Mouse (Mus musculus) intestine, embryonic 15.5 days (tissue): ENCODE measurements around the gene Ramp1. TPM values are rescaled to one million over a fixed set of nuclear protein-coding genes. Genes with fewer than 3 reads are reported as not detected.

Source experiments
- ATAC-seq: fragments of 200-750 bp; cut with Nextera tagmentation; 2 replicates; pipeline ENCODE4 v1.8.0; 2017; ENCODE audit warnings: moderate TSS enrichment, moderate library complexity
- H3K27ac ChIP-seq: fragments of 300-500 bp; sonication (generic); 2 replicates; pipeline ENCODE4 v1.5.1; 2015; ENCODE audit warnings: mild to moderate bottlenecking, inconsistent platforms
- H3K27me3 ChIP-seq: fragments of 300-500 bp; sonication (generic); replicated peaks from 2 replicates; pipeline ENCODE4 v1.6.1; 2015; ENCODE audit warnings: inconsistent platforms
- H3K36me3 ChIP-seq: fragments of 300-500 bp; sonication (generic); 2 replicates; pipeline ENCODE4 v1.6.1; 2015; ENCODE audit warnings: inconsistent platforms
- H3K4me1 ChIP-seq: fragments of 300-500 bp; sonication (generic); replicated peaks from 2 replicates; pipeline ENCODE4 v1.6.1; 2015; ENCODE audit warnings: inconsistent platforms
- H3K4me2 ChIP-seq: fragments of 300-500 bp; sonication (generic); replicated peaks from 2 replicates; pipeline ENCODE4 v1.6.1; 2015; ENCODE audit warnings: mild to moderate bottlenecking, inconsistent platforms
- H3K4me3 ChIP-seq: fragments of 300-500 bp; sonication (generic); replicated peaks from 2 replicates; pipeline ENCODE4 v1.5.1; 2015; ENCODE audit warnings: inconsistent platforms
- H3K9ac ChIP-seq: fragments of 300-500 bp; sonication (generic); 2 replicates; pipeline ENCODE4 v1.6.1; 2015; ENCODE audit warnings: inconsistent platforms
- H3K9me3 ChIP-seq: fragments of 300-500 bp; sonication (generic); 2 replicates; pipeline ENCODE4 v1.6.1; 2016; ENCODE audit warnings: inconsistent platforms
- WGBS: fragments of 180-500 bp; shearing (Covaris S2); methylation state at CpG from one replicate; pipeline ENCODE4 v1.1.7; 2015; 5-methylcytosine and 5-hydroxymethylcytosine counted together
- polyA plus RNA-seq: library from polyadenylated mRNA; unstranded; fragments of >200 nt; fragmentation: Nextera tagmentation; extraction: Ambion mirVana; gene quantifications from 2 replicates; pipeline ENCODE4 v1.2.1, GENCODE M21; 2015

Ramp1 gene
- polyA plus RNA-seq, 1 experiment from 2014 or later: 7.9 TPM

- no peak for ATAC-seq
- no peaks in the 10 kb centered on the region for H3K36me3 ChIP-seq
- no peaks in the 10 kb centered on the region for H3K9me3 ChIP-seq
- no peak overlapping the region for H3K27ac ChIP-seq
- 77% methylated on average over 3 of the region's 3 CpGs for WGBS
- no peak overlapping the region for H3K4me2 ChIP-seq
- H3K4me1 ChIP-seq: no peaks in the 10 kb centered on the region
- H3K9ac ChIP-seq: no peak overlapping the region
- no peaks in the 10 kb centered on the region for H3K27me3 ChIP-seq
- H3K4me3 ChIP-seq: no peak overlapping the region
Observed at GRCm38 (mm10) chr1:91220322-91220672, 40.7 kb downstream of the Ramp1 start.

- no peak overlapping the region for H3K4me2 ChIP-seq
- H3K27ac ChIP-seq: no peak overlapping the region
- ATAC-seq: no peak
- H3K36me3 ChIP-seq: no peaks in the 10 kb centered on the region
- no peak overlapping the region for H3K4me3 ChIP-seq
- H3K9me3 ChIP-seq: no peaks in the 10 kb centered on the region
- H3K9ac ChIP-seq: no peak overlapping the region
- no peaks in the 10 kb centered on the region for H3K27me3 ChIP-seq
- WGBS: 82% methylated on average over 4 of the region's 4 CpGs
- peaks cover 3% of the 10 kb centered on the region; the same call in 1 of the 2 replicates for H3K4me1 ChIP-seq
Observed at GRCm38 (mm10) chr1:91226562-91226961, 46.9 kb downstream of the Ramp1 start.

- ATAC-seq: no peak
- no peaks in the 10 kb centered on the region for H3K36me3 ChIP-seq
- 34% methylated on average over 15 of the region's 15 CpGs for WGBS
Observed at GRCm38 (mm10) chr1:91227381-91228054, 47.9 kb downstream of the Ramp1 start.

GRCm38 (mm10) chr1:91231142-91231541, 51.5 kb downstream of the Ramp1 start:
- no peak for ATAC-seq
- 55% methylated on average over 6 of the region's 6 CpGs for WGBS

More at GRCm38 (mm10) chr1:91227381-91228054, 47.9 kb downstream of the Ramp1 start:
- Histone ChIP-seq H3K4me1 (peaks cover 5% of the 10 kb centered on the region; the same call in 1 of the 2 replicates), H3K4me2 (no peak overlapping the region), H3K9me3 (no peaks in the 10 kb centered on the region), H3K27ac (0 out of 2 replicates have a peak overlapping the region, but pooled peaks have one; percentile 17), H3K27me3 (no peaks in the 10 kb centered on the region), H3K4me3 (no peak overlapping the region), H3K9ac (no peak overlapping the region)

GRCm38 (mm10) chr1:91231896-91232295, 52.3 kb downstream of the Ramp1 start:
- no peak overlapping the region for H3K4me3 ChIP-seq
- no peak overlapping the region for H3K4me2 ChIP-seq
- peaks cover 5% of the 10 kb centered on the region; the same call in 1 of the 2 replicates for H3K4me1 ChIP-seq
- 31% methylated on average over 5 of the region's 5 CpGs for WGBS
- H3K36me3 ChIP-seq: no peaks in the 10 kb centered on the region
- H3K27me3 ChIP-seq: no peaks in the 10 kb centered on the region
- H3K9ac ChIP-seq: no peak overlapping the region
- no peak for ATAC-seq
- H3K27ac ChIP-seq: no peak overlapping the region
- H3K9me3 ChIP-seq: no peaks in the 10 kb centered on the region

More at GRCm38 (mm10) chr1:91231142-91231541, 51.5 kb downstream of the Ramp1 start:
- Histone ChIP-seq H3K4me1 (peaks cover 5% of the 10 kb centered on the region; the same call in 1 of the 2 replicates), H3K27ac (no peak overlapping the region), H3K36me3 (no peaks in the 10 kb centered on the region), H3K27me3 (no peaks in the 10 kb centered on the region), H3K4me2 (no peak overlapping the region), H3K9me3 (no peaks in the 10 kb centered on the region), H3K9ac (no peak overlapping the region), H3K4me3 (no peak overlapping the region)

- no peak for ATAC-seq
- H3K4me2 ChIP-seq: no peak overlapping the region
- no peak overlapping the region for H3K4me3 ChIP-seq
- H3K27ac ChIP-seq: no peak overlapping the region
- 57% methylated on average over 5 of the region's 5 CpGs for WGBS
- H3K9me3 ChIP-seq: no peaks in the 10 kb centered on the region
- no peaks in the 10 kb centered on the region for H3K36me3 ChIP-seq
- 0 out of 2 replicates have a peak, but pooled peaks cover 3% of the 10 kb centered on the region for H3K4me1 ChIP-seq
- no peaks in the 10 kb centered on the region for H3K27me3 ChIP-seq
- H3K9ac ChIP-seq: no peak overlapping the region
Observed at GRCm38 (mm10) chr1:91235395-91235794, 55.8 kb downstream of the Ramp1 start.

- no peaks in the 10 kb centered on the region for H3K4me1 ChIP-seq
- ATAC-seq: no peak
- no peak overlapping the region for H3K4me3 ChIP-seq
- H3K36me3 ChIP-seq: no peaks in the 10 kb centered on the region
- H3K9me3 ChIP-seq: no peaks in the 10 kb centered on the region
- H3K4me2 ChIP-seq: no peak overlapping the region
- no peak overlapping the region for H3K27ac ChIP-seq
- H3K9ac ChIP-seq: no peak overlapping the region
- no peaks in the 10 kb centered on the region for H3K27me3 ChIP-seq
- WGBS: 82% methylated on average over 6 of the region's 6 CpGs
Observed at GRCm38 (mm10) chr1:91237676-91238075, 58.1 kb downstream of the Ramp1 start.

- Histone ChIP-seq H3K4me3 (no peak overlapping the region), H3K4me2 (no peak overlapping the region), H3K9me3 (no peaks in the 10 kb centered on the region), H3K27me3 (no peaks in the 10 kb centered on the region), H3K4me1 (no peaks in the 10 kb centered on the region), H3K36me3 (no peaks in the 10 kb centered on the region), H3K9ac (no peak overlapping the region), H3K27ac (no peak overlapping the region)
- 18% methylated on average over 5 of the region's 5 CpGs for WGBS
- no peak for ATAC-seq
Observed at GRCm38 (mm10) chr1:91239112-91239511, 59.5 kb downstream of the Ramp1 start.

- no peak overlapping the region for H3K4me2 ChIP-seq
- no peak for ATAC-seq
- H3K27ac ChIP-seq: no peak overlapping the region
- H3K4me3 ChIP-seq: no peak overlapping the region
- H3K9me3 ChIP-seq: no peaks in the 10 kb centered on the region
- H3K4me1 ChIP-seq: no peaks in the 10 kb centered on the region
- 61% methylated on average over 1 of the region's 1 CpGs for WGBS
- no peaks in the 10 kb centered on the region for H3K27me3 ChIP-seq
- H3K36me3 ChIP-seq: no peaks in the 10 kb centered on the region
- H3K9ac ChIP-seq: no peak overlapping the region
Observed at GRCm38 (mm10) chr1:91239800-91240199, 60.2 kb downstream of the Ramp1 start.

- no peaks in the 10 kb centered on the region for H3K36me3 ChIP-seq
- H3K4me3 ChIP-seq: no peak overlapping the region
- H3K4me1 ChIP-seq: no peaks in the 10 kb centered on the region
- H3K27me3 ChIP-seq: no peaks in the 10 kb centered on the region
- ATAC-seq: peak; percentile 70
- no peak overlapping the region for H3K27ac ChIP-seq
- H3K9me3 ChIP-seq: no peaks in the 10 kb centered on the region
- 88% methylated on average over 1 of the region's 1 CpGs for WGBS
- H3K9ac ChIP-seq: no peak overlapping the region
- H3K4me2 ChIP-seq: no peak overlapping the region
Observed at GRCm38 (mm10) chr1:91240685-91241084, 61.1 kb downstream of the Ramp1 start.

GRCm38 (mm10) chr1:91241249-91241648, 61.6 kb downstream of the Ramp1 start:
- no peaks in the 10 kb centered on the region for H3K4me1 ChIP-seq
- H3K27me3 ChIP-seq: no peaks in the 10 kb centered on the region
- H3K36me3 ChIP-seq: no peaks in the 10 kb centered on the region
- no peak overlapping the region for H3K4me2 ChIP-seq
- WGBS: 75% methylated on average over 4 of the region's 4 CpGs
- H3K9ac ChIP-seq: no peak overlapping the region
- ATAC-seq: no peak
- no peaks in the 10 kb centered on the region for H3K9me3 ChIP-seq
- H3K27ac ChIP-seq: no peak overlapping the region
- no peak overlapping the region for H3K4me3 ChIP-seq

GRCm38 (mm10) chr1:91248242-91248641, 68.6 kb downstream of the Ramp1 start:
- no peak for ATAC-seq
- Histone ChIP-seq H3K4me2 (no peak overlapping the region), H3K27ac (no peak overlapping the region), H3K4me3 (no peak overlapping the region), H3K27me3 (no peaks in the 10 kb centered on the region), H3K9me3 (no peaks in the 10 kb centered on the region), H3K36me3 (no peaks in the 10 kb centered on the region), H3K9ac (no peak overlapping the region), H3K4me1 (peaks cover 18% of the 10 kb centered on the region)
- WGBS: 68% methylated on average over 5 of the region's 5 CpGs

- H3K27me3 ChIP-seq: no peaks in the 10 kb centered on the region
- no peaks in the 10 kb centered on the region for H3K36me3 ChIP-seq
- H3K4me1 ChIP-seq: peaks cover 22% of the 10 kb centered on the region
- H3K4me2 ChIP-seq: peak overlapping the region; percentile 70; the same call in 1 of the 2 replicates
- H3K27ac ChIP-seq: 0 out of 2 replicates have a peak overlapping the region, but pooled peaks have one; percentile 6
- no peak overlapping the region for H3K4me3 ChIP-seq
- H3K9me3 ChIP-seq: no peaks in the 10 kb centered on the region
- WGBS: 48% methylated on average over 4 of the region's 4 CpGs
- ATAC-seq: no peak
- no peak overlapping the region for H3K9ac ChIP-seq
Observed at GRCm38 (mm10) chr1:91248970-91249369, 69.3 kb downstream of the Ramp1 start.
